Mouse (Mus musculus) stomach, postnatal 0 days (tissue): Measurements from ENCODE around the gene A630023A22Rik. TPM values are rescaled to one million over a fixed set of nuclear protein-coding genes. Genes with fewer than 3 reads are reported as not detected.

Experiments used
- ATAC-seq: fragments of 200-750 bp; cut with Nextera tagmentation; 2 replicates; pipeline ENCODE4 v1.8.0; 2017; ENCODE audit not compliant: low FRiP score, low TSS enrichment
- DNase-seq: peaks from one replicate; pipeline ENCODE4 v3.0.0-alpha.2; 2016; ENCODE audit warnings: low spot score
- H3K27ac ChIP-seq: fragments of 300-500 bp; sonication (generic); replicated peaks from 2 replicates; pipeline ENCODE4 v1.5.1; 2014; ENCODE audit warnings: mild to moderate bottlenecking, control low read depth
- H3K27me3 ChIP-seq: fragments of 300-500 bp; sonication (generic); 2 replicates; pipeline ENCODE4 v1.6.1; 2014; ENCODE audit warnings: low read length; ENCODE audit not compliant: control insufficient read depth, insufficient read depth
- H3K36me3 ChIP-seq: fragments of 300-500 bp; sonication (generic); 2 replicates; pipeline ENCODE4 v1.6.1; 2014; ENCODE audit warnings: low read length, mixed read lengths; ENCODE audit not compliant: control insufficient read depth, insufficient read depth
- H3K4me1 ChIP-seq: fragments of 300-500 bp; sonication (generic); replicated peaks from 2 replicates; pipeline ENCODE4 v1.6.1; 2014; ENCODE audit warnings: antibody characterized with exemption; ENCODE audit not compliant: control insufficient read depth, insufficient read depth
- H3K4me2 ChIP-seq: fragments of 300-500 bp; sonication (generic); replicated peaks from 2 replicates; pipeline ENCODE4 v1.6.1; 2014; ENCODE audit warnings: low read depth, mild to moderate bottlenecking, control low read depth, moderate library complexity
- H3K4me3 ChIP-seq: fragments of 300-500 bp; sonication (generic); 2 replicates; pipeline ENCODE4 v1.5.1; 2014; ENCODE audit warnings: low read depth, low read length, control low read depth
- H3K9ac ChIP-seq: fragments of 300-500 bp; sonication (generic); 2 replicates; pipeline ENCODE4 v1.6.1; 2014; ENCODE audit warnings: mild to moderate bottlenecking, low read length, control low read depth, mixed read lengths
- H3K9me3 ChIP-seq: fragments of 300-500 bp; sonication (generic); 2 replicates; pipeline ENCODE4 v1.6.1; 2016; ENCODE audit warnings: low read length; ENCODE audit not compliant: control insufficient read depth
- CTCF ChIP-seq: IDR thresholded peaks from 2 replicates; pipeline ENCODE4 v1.5.1; 2016; ENCODE audit warnings: antibody characterized with exemption, low read depth, mild to moderate bottlenecking, moderate library complexity
- EP300 ChIP-seq: optimal IDR thresholded peaks from 2 replicates; pipeline ENCODE3; 2016; ENCODE audit warnings: antibody characterized with exemption
- WGBS: fragments of 180-500 bp; shearing (Covaris S2); extraction: QIAGEN DNeasy Blood & Tissue Kit; methylation state at CpG from one replicate; pipeline ENCODE4 v1.1.7; 2014; 5-methylcytosine and 5-hydroxymethylcytosine counted together
- polyA plus RNA-seq: library from polyadenylated mRNA; unstranded; fragments of >200 nt; fragmentation: Nextera tagmentation; extraction: Ambion mirVana; gene quantifications from 2 replicates; pipeline ENCODE4 v1.2.1, GENCODE M21; 2015

A630023A22Rik gene
- polyA plus RNA-seq, 1 experiment from 2014 or later, result 0.15 TPM

DNA sequence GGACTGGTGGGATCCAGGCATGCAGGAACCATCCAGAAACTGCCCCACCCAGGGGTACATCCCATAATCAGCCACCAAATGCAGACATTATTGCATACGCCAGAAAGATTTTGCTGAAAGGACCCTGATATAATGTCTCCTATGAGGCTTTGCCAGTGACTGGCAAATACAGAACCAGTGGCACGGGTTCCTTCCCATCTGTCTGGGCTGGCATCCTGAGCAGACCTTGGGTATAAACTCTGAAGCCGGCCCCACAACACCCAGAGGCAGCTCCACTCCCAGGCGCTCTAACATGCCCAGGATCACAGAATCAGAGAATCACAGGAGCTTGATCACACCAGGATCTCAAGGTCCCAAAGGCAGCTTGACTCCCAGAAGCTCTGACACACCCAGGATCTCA lies 11.8 kb upstream of the A630023A22Rik start:
- ATAC-seq (no peak), DNase-seq (no peak)
- no peaks in the 10 kb centered on the region for H3K27me3 ChIP-seq
- H3K9me3 ChIP-seq, result no peaks in the 10 kb centered on the region
- H3K4me3 ChIP-seq, result no peak overlapping the region
- H3K36me3 ChIP-seq, result no peaks in the 10 kb centered on the region
- WGBS, result 81% methylated on average over 4 of the region's 4 CpGs
- no peak for TF ChIP-seq EP300
- TF ChIP-seq CTCF, result no peak
- H3K4me2 ChIP-seq, result no peak overlapping the region
- H3K4me1 ChIP-seq, result no peaks in the 10 kb centered on the region
- H3K9ac ChIP-seq, result no peak overlapping the region
- no peak overlapping the region for H3K27ac ChIP-seq

DNA sequence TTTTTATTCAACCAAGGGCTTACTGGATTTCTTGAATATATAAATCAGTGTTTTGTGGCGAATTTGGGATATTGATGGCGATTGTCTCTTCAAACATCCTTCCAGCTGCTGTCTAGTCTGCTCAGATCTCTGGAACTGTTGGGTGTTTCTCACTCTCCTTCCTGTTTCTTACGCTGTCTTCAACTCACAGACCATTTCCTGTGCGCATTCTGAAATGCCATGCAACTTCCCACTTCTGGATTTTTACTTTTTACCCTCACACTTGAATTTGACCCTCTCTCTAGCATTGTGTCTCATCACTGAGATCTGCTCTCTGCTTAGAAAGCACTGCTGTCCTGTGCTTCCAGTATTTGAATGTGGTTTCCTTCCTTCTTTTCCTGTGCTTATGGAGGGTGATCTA lies 5.0 kb upstream of the A630023A22Rik start:
- DNase-seq (no peak), ATAC-seq (no peak)

DNA sequence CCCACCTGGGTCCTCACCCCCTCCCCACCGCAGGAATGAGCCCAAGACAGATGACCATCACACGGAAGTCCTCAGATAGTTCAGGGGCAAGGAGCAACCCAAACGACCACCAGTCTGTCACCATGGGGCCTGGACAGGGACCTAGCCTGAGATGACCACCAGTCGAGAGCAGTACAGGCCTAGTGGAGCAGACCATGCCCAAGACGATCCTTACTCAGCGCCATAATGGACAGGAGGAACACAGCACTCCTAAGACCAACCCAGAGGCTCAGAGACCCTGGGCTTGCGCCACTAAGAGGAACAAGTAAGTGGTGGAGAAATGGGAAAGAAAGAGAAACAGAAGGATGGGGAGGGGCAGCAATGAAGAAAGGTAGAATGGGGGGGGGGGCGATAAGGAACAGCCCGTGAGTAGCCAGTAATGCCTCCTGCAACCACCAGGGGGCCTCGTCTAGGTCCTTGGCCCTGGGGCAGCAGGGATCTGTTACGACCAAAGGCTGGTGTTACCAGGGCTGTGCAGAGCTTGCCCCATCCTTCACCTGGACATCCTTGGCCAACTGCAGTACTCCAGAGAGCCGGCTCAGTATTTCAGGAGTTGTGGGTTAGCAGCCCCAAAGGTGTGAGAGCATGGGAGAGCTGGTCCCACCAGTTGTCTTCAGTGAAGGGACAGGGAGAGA lies 4.0 kb upstream of the A630023A22Rik start:
- ATAC-seq (no peak), DNase-seq (peak; percentile 65)
- Histone ChIP-seq H3K27ac (no peak overlapping the region), H3K9me3 (no peaks in the 10 kb centered on the region), H3K36me3 (no peaks in the 10 kb centered on the region), H3K4me3 (no peak overlapping the region), H3K27me3 (no peaks in the 10 kb centered on the region), H3K9ac (no peak overlapping the region), H3K4me1 (peaks cover 3% of the 10 kb centered on the region; the same call in 1 of the 2 replicates), H3K4me2 (no peak overlapping the region)
- TF ChIP-seq CTCF (peak; percentile 77), EP300 (no peak)
- WGBS, result 54% methylated on average over 12 of the region's 12 CpGs

More for the DNA sequence above, 5.0 kb upstream of the A630023A22Rik start:
- Histone ChIP-seq H3K9me3 (no peaks in the 10 kb centered on the region), H3K4me2 (no peak overlapping the region), H3K4me1 (peaks cover under 1% of the 10 kb centered on the region; the same call in 1 of the 2 replicates), H3K27ac (no peak overlapping the region), H3K4me3 (no peak overlapping the region), H3K9ac (no peak overlapping the region), H3K27me3 (no peaks in the 10 kb centered on the region), H3K36me3 (no peaks in the 10 kb centered on the region)
- no peak for TF ChIP-seq CTCF
- no peak for TF ChIP-seq EP300
- WGBS, result 71% methylated on average over 4 of the region's 4 CpGs

DNA sequence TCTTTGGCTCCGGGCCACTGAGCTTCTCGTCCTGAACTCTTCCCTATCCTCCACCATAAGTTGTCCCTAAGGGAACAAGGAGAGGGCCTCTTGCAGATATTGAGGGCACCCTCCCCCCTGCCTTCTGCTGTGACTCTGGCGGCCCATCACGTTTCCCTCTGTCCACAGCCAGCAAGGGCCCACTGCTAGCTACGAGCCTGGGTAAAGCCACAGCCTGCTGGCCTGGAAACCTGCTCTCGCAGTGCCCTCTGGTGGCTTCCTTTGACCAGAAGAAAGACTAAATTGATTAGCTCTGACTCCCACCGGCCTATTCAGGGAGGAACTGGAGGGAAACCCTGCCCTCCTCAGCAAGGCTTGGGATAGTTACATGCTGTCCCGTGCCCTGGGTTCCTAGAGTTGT lies 2.3 kb upstream of the A630023A22Rik start:
- Histone ChIP-seq H3K36me3 (no peaks in the 10 kb centered on the region), H3K4me1 (peaks cover 3% of the 10 kb centered on the region; the same call in 1 of the 2 replicates), H3K27ac (no peak overlapping the region), H3K27me3 (no peaks in the 10 kb centered on the region), H3K9me3 (no peaks in the 10 kb centered on the region), H3K4me2 (no peak overlapping the region), H3K4me3 (no peak overlapping the region), H3K9ac (no peak overlapping the region)
- TF ChIP-seq CTCF (peak; percentile 88), EP300 (no peak)
- 17% methylated on average over 8 of the region's 8 CpGs for WGBS
- DNase-seq (peak; percentile 76), ATAC-seq (peak; percentile 69)

DNA sequence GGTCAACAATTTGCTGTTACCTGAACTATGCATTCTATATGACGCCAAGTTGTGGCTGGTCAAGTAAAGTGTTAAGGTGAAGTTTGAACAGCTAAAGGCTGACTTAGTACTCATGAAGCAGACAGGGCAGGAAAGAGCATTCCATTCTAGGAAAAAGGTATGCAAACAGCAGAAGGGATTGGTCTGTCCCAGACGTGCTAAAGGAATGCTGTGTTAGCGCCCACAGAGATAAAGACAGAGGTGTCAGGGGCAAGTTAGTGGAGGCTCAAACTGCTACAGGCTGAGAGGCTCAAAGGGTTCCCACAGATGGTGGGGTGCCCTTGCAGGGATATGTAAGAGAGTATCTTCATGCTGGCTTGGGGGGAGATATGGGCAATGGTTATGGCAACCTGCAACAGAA lies 1.3 kb upstream of the A630023A22Rik start:
- ATAC-seq (no peak), DNase-seq (no peak)
- H3K4me1 ChIP-seq, result peaks cover 3% of the 10 kb centered on the region; the same call in 1 of the 2 replicates
- H3K4me2 ChIP-seq, result no peak overlapping the region
- no peak overlapping the region for H3K4me3 ChIP-seq
- 55% methylated on average over 3 of the region's 3 CpGs for WGBS
- no peaks in the 10 kb centered on the region for H3K27me3 ChIP-seq
- H3K27ac ChIP-seq, result no peak overlapping the region
- no peaks in the 10 kb centered on the region for H3K36me3 ChIP-seq
- H3K9me3 ChIP-seq, result no peaks in the 10 kb centered on the region
- TF ChIP-seq CTCF (no peak), EP300 (no peak)
- H3K9ac ChIP-seq, result no peak overlapping the region

DNA sequence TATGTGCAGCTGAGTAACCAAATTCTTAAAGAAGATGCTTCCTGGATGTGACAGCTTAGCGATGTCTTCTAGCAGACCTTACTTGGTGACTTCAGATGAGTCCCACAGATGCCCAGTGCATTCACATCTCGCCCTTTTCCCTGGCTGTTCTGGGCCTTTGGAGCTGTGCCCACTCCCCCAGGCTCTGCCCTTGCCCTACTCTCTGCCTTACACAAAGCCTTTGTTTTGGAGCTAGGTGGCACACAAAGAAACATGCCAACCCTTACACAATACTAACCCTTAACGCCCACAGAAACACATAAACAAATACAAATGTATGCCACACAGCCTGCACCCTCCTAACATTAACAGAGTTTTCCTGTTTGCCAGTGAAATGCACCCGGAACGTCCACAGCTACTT lies 6.4 kb downstream of the A630023A22Rik start:
- 78% methylated on average over 5 of the region's 5 CpGs for WGBS
- no peak overlapping the region for H3K4me3 ChIP-seq
- DNase-seq (no peak), ATAC-seq (no peak)
- H3K9ac ChIP-seq, result no peak overlapping the region
- no peaks in the 10 kb centered on the region for H3K27me3 ChIP-seq
- TF ChIP-seq CTCF (no peak), EP300 (no peak)
- H3K27ac ChIP-seq, result no peak overlapping the region
- H3K4me1 ChIP-seq, result no peaks in the 10 kb centered on the region
- H3K36me3 ChIP-seq, result no peaks in the 10 kb centered on the region
- H3K4me2 ChIP-seq, result no peak overlapping the region
- H3K9me3 ChIP-seq, result no peaks in the 10 kb centered on the region
